Mouse (Mus musculus): ENCODE results near the gene Ccdc57.

DNA sequence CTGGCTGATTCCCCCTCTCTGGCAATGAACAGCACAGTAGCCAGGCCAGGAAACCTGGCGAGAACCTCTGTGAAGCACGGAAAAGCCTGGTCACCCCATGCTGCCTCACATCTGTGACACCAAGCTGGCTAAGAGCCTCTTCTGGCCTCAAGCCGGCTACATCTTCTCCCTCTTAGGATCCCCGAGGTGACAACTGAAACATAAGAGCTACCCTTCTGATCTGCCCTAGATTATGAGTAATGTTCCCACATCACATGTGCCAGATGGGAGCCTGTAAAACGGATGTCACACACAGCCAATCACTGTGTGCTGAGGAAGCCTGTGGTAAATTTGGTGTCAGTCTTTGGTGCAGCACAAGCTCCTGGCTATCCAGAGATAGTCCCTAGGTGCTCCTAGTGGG is 44.0 kb downstream of the Ccdc57 start:
- TF ChIP-seq CTCF (conservative IDR thresholded peaks at IDR 0.05; ENCODE audit: insufficient read depth, insufficient read length, low read depth, low read length), result no peak
- no peak for TF ChIP-seq POLR2A (IDR thresholded peaks at IDR 0.05; ENCODE audit: low read depth, low read length)

All from kidney, adult 2 months (tissue).